Mouse (Mus musculus) left cerebral cortex, postnatal 10 days (tissue): ENCODE measurements around the gene Fth1. TPM values are rescaled to one million over a fixed set of nuclear protein-coding genes. Genes with fewer than 3 reads are reported as not detected.
"Not testable (repeated sequence)": the region's sequence is repeated elsewhere in the genome, so short reads cannot be mapped to it uniquely, and the experiment has no call there.

Experiments used
- DNase-seq, 2 experiments: peaks; one replicate each; pipeline ENCODE4 v3.0.0; 2021 to 2022; ENCODE audit warnings: low spot score in 2 of 2, mixed read lengths in 1 of 2; ENCODE audit errors: extremely low spot score in 1 of 2
- intact Hi-C: fragments of 180-260 bp; cut with DNase I; formaldehyde crosslinking; loops from one replicate; pipeline ENCODE4 v1.15.1; 2025
- total RNA-seq, 2 experiments: library from RNA; stranded (reverse); gene quantifications; 2 replicates each; pipeline ENCODE4 v1.2.3; 2021

The Fth1 gene
- 1,000 to 10,000 TPM; 1,579 to 1,597 TPM for total RNA-seq

DNA sequence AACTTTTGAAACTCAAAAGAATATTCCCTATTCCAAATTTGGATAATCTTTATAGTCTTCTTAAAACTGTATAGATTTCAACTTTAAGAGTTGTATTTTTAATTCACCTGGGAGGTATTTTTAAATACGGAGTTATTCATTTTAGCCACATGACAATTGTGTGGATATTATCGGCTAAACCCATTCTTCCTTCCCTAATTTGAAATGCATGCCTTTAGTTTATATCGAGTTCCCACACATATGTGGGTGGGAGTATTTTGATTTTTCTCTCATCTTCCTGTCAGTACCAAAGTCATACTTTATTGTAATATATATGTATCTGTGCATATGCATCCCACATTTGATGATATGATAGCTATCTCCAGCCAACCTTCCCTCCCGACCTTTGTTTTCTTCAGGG is at the start of gene Fth1:
Gene Fth1, plus strand, starts transcription at position 341 of the 400 bp plus-strand sequence.
- no peak for DNase-seq
- intact Hi-C loops, result no loop called here

DNA sequence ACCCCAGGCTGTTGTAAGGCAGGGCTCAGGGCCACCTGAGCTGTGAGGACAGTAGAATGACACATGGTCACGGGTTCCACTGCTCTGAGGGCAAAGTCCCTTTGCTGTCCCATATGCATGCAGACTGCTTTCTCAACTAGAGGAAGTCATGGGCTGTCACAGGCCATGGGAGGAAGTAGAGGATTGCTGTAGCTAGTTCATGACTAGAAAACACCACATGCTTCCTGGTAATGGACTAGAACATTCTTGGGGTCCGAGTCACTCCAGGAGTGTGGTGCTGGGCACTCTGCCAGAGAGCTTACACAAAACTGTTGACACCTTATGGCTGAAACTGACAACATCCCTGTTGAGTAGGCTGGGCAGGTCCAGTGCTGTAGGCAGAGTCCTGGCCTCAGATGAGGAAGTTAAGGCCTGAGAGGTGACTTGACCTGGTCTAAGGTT is 49.2 kb upstream of the Fth1 start:
- DNase-seq, intact Hi-C loops: not testable (repeated sequence)

GRCm38 (mm10) chr19:9933908-9934307 is 46.5 kb upstream of the Fth1 start:
- no peak for DNase-seq
- intact Hi-C loops, result no loop called here

DNA sequence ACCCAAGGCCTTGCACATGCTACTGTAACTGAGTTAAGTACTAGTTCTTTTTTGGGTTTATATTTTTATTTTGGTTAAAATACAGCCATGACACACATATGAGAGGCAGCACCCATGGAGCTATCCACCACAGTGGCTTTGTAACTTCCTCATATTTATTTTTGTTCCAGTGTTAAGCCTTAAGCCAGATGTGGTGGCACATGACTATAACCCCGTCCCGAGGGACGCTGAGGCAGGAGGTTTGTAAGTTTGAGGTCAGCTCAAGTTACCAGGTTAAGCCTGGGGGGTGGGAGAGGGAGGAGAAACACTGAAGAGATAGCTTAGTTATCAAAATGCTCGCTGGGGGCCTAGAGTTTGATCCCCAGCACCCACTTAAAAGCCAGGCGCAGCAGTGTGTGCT is 43.8 kb upstream of the Fth1 start:
- intact Hi-C loops, result no loop called here

DNA sequence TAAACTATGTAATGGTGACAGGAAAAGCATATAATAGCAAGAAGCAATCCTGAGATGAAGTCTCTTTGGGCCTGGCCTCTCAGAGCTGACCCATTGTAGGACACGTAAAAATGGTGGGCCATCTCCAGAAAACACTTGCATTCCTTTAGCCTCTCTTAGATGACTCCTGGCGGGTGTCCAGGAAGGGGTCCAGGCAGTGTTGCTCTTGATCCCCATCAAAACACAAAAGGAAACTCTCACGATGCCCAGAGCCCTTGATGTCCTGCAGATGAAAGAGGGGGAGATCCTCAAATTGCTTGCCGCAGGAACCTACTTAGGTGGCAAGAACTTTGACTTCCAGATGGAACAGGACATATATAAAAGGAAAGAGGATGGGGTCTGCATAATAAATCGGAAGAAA is 43.0 kb upstream of the Fth1 start:
- DNase-seq, result peak in 1 of 2 experiments; percentile 56
- intact Hi-C loops, result no loop called here

More for the DNA sequence above, 43.8 kb upstream of the Fth1 start:
- no peak for DNase-seq

GRCm38 (mm10) chr19:9938156-9938823 is 42.1 kb upstream of the Fth1 start:
- no peak for DNase-seq
- intact Hi-C loops, result no loop called here

DNA sequence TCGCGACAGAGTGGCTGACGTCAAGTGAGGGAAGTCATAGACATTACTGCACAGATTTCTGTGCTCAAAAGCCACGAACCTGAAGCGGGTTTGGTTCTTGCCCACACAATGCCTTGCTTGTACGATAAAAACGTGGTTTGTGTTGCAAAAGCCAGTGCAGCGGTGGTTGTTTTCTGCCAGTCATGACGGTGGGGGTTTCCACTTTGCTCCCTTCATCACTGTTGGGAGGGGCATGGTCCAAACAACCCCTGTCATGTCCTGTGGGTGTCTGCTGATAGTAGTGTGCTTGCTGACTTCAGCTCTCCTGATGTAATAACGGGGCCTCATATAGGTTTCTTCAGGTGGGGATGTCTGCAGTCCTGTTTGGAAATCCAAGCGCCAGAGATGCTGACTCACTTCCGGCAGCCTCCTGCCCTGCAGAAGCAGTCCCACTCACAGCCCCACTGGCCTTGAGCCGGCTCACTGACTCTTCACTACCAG is 41.5 kb upstream of the Fth1 start:
- intact Hi-C loops, result no loop called here
- no peak for DNase-seq

- no peak for DNase-seq
- intact Hi-C loops, result no loop called here
These were observed 40.6 kb upstream of the Fth1 start for GRCm38 (mm10) chr19:9939841-9940240.

GRCm38 (mm10) chr19:9940903-9941302 is 39.5 kb upstream of the Fth1 start:
- intact Hi-C loops, result no loop called here
- DNase-seq, result no peak

- DNase-seq, result no peak
- intact Hi-C loops, result no loop called here
These were observed 38.6 kb upstream of the Fth1 start for GRCm38 (mm10) chr19:9941809-9942208.

- intact Hi-C loops, result no loop called here
These were observed 37.6 kb upstream of the Fth1 start for GRCm38 (mm10) chr19:9942539-9943533.

DNA sequence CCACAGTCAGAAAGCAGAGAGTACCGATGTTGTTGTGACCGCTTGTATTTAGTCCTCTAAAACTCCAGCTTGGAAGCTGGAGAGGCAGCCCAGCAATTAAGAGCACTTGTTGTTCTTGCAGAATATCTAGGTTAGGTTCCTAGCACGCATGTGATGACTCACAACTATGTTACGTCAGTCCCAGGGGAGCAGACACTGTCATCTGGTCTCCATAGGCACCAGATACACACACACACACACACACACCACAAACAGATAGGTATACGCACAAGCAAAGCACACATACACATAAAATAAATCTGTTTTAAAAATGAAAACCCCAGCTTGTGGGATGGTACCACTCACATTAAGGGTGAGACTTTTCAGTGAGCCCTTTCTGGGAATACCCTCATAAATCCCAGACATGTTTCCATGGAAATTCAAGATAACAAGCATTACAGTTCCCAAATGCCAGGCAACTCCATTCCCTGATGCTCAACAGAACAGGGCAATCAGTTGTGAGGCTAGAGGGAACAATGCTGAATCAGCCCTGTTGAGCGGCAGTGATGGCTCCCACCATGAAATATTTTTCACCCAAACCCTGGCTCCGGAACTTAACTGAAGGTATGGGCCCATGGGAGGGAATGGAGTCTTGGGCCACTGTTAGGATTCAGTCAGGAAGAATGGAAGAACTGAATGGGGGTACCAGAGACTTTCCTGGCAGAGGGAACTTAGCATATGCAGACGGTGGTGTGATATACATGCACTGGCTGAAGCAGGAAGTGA is 34.4 kb upstream of the Fth1 start:
- no peak for DNase-seq
- intact Hi-C loops, result no loop called here

More at GRCm38 (mm10) chr19:9942539-9943533, 37.6 kb upstream of the Fth1 start:
- DNase-seq, result peak in 1 of 2 experiments; percentile 54

DNA sequence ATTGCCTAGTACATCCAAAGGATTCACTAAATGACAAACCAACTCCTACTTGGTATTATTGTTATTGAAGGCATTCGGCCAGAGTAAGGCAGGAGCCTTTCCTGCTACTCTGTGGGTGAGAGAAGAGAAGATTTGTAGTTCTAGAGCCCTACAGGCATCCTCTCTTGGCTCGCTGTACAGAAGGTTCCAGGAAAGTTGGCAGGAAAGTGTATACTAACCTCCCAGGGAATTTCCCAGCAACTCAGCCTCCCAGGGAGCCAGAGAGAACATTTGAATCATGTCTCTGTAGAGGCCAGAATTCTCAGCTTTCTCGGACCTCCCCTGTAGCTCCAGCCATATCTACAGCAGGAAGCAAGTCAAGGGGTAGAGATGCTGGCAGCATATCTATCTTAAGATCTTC is 33.4 kb upstream of the Fth1 start:
- intact Hi-C loops, result no loop called here
- peak; percentile 36 to 61 for DNase-seq

- peak in 1 of 2 experiments; percentile 33 for DNase-seq
- intact Hi-C loops, result no loop called here
These were observed 28.0 kb upstream of the Fth1 start for GRCm38 (mm10) chr19:9952390-9952789.

GRCm38 (mm10) chr19:9952912-9953311 is 27.5 kb upstream of the Fth1 start:
- intact Hi-C loops, result no loop called here
- no peak for DNase-seq

GRCm38 (mm10) chr19:9954055-9954810 is 26.2 kb upstream of the Fth1 start:
- DNase-seq, result peak; percentile 60 to 80
- intact Hi-C loops, result no loop called here

DNA sequence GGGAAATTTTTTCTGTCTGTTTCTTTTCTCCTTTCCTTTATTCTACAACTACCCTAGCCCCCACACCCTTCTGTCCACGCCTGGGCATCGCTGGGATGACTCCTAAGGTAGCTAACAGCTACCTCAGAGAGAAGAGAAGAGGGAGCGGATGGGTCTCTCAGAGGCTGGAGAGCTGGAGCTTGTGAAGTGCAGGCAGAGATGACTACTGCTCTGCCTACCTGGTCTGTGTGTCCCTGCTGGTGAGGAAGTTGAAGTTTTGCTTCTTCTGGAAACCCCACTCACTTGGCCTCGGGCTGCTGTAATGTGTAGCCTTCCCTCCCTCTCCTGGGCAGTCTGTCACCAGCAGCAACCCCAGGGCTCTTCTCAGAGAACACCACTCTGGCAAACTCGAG is 25.6 kb upstream of the Fth1 start:
- intact Hi-C loops, result no loop called here
- DNase-seq, result no peak

DNA sequence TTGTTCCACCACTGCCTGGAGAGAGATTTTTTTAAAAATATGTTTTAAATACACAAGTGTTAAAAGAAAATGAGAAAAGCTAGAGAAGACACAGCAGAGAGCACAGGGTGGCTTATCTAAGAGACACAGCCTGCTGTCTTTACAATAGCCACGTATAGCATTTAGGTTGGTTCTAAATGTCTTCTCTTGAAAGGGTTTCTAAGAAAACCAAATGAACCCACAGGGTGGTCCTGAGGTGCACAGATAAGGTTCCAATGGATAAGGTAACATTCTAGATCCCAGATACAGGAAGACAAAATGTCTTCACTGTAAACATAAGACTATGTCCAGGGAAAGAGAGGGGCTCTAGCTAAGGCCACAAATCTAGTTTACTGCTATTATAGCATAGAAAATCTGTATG is 25.0 kb upstream of the Fth1 start:
- intact Hi-C loops, result no loop called here
- no peak for DNase-seq
